Mouse (Mus musculus) liver, adult (tissue): ENCODE results near the gene Rsph14.

Source experiments
- GATA4 ChIP-seq: IDR thresholded peaks from 2 replicates; pipeline ENCODE4 v1.6.1; 2014; ENCODE audit warnings: mild to moderate bottlenecking, low read length; ENCODE audit not compliant: insufficient replicate concordance

Rsph14 gene

DNA sequence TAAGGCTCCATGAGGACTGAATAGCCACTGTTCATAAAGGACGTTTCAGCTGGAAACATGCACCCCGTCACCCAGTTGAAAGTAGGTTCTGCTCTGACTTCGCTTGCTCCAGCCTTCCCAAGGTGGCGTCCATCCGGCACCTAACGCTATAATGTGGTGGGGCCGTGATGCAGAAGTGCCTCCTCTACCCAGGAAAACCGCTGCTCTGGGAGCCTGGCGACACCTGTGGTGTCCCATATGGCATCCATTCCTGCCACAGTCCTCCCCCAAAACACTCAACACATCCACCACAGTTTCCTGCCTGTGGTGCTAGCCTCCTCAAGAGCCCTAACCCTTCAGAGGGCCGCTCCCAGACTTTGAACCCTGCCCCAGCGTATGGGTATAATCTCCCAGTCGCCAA lies 51.2 kb downstream of the Rsph14 start:
- no peak for TF ChIP-seq GATA4

DNA sequence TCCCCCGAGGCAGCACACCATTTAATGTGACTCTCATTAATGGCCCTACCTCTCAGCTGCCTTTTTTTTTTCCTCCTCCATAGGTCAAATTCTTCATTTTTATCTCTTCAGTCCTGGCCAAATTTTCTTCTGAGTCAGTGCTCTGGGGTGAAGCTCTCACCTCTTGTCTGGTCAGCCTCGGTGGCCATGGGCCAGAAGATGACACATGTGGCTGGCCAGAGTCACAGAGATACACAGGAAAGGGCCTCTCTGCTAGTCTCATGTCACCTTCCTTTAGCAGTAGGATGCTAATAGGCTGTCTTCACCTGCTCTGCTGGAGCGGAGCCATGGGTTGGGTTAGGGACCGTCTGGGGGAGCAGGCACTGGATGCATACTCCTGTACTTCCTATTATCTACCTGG lies 54.3 kb downstream of the Rsph14 start:
- no peak for TF ChIP-seq GATA4

DNA sequence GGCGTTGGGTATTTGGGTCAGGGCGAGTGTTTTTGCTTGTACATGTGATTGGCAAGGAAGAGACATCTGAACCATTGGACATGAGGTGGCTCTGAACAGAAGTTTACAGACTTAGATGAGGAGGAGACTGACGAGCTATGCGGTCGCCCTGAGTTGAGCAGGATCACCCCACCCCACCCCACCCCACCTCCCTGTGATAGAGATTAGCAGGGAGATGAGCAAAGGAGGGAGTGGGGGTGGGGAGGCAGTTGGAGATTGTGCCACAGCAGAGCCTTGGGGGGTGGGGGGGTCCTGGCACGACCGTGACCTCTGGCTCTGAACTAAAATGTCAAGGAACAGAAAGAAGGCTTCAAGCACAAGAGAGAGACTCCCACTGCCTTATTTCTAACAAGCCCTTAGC lies 56.0 kb downstream of the Rsph14 start:
- no peak for TF ChIP-seq GATA4

DNA sequence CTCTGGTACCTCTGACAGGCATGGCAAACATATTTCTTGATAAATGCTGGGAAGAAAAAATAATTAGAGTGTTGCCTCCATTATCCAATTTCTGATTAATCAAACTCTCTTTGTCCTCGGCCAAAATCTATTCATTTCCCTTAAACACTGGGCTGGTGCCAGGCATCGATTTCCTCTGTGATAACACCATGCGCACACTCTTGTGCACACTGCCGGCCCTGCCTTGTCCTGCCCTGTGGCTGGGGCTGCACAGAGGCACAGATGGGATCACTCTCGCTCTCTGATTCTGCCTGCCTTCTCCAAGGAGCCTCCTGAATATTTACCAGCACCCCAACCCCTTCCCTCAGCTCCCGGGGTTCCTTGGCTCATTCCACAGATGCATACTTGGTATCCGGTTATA lies 56.8 kb downstream of the Rsph14 start:
- TF ChIP-seq GATA4: no peak

DNA sequence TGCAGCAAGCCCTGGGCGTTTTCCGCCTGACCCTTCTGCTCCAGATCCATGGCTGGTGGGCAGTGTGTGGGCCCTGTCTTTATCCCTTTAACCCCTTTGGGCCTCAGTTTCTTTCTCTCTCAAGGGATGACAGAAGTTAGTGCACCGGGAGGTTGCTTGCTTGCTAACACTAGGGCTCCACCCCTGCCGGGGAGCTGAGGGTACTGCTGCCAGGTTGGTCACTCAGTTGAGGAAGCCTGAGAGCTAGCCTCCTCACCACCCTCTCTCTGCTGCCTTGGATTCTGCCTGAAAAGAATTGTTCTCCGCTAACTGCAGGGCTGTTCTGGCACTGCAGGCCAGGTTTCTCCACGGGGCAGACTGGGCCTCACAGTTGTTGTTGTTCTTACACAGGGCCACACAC lies 59.4 kb downstream of the Rsph14 start:
- no peak for TF ChIP-seq GATA4

DNA sequence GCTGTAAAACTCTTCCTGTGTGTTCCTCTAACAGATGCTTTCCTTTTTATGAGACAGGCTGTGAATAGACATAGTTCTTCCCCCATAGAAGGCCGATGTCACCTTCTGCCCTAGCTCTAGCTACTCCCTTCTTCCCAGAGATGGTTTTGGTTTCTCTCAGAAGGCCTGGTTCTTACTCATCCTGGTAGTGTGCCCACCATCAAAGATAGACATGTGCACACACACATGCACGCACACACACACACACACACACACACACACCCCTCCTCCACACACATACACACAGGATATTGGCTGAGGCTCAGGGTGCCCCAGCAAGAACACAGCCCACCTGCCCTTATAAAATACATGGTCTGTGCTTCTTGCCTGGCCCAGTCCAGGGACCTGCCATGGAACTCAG lies 63.1 kb downstream of the Rsph14 start:
- TF ChIP-seq GATA4: no peak

DNA sequence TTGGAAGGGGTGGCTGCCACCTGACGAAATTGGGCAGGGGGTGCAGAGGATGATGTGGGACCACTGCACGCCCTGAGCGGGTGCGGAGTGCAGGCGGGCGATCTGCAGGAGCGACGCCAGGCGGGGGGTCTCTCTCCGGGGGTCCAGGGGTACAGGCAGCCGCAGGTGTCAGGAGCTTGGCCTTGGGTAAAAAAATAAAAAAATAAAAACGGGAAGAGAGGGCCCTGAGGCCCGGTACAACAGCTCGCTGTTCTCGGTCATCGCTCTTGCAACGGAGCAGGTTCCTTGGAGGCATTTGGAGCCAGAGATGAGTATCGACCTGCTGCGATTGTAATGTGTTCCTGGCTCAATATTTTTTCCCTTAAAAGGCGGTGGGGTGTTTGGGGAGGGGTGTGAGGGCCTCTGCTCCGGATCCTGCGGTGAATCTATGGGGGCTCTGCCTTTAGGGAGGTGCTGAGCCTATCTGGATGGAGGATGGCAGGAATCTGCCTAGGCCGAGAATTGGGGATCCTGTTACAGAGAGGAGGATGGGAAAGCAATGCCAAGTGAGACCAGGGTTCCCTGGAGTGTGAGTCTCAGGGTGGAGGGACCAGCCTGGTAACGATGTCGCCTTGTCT lies 64.6 kb downstream of the Rsph14 start:
- TF ChIP-seq GATA4: no peak

DNA sequence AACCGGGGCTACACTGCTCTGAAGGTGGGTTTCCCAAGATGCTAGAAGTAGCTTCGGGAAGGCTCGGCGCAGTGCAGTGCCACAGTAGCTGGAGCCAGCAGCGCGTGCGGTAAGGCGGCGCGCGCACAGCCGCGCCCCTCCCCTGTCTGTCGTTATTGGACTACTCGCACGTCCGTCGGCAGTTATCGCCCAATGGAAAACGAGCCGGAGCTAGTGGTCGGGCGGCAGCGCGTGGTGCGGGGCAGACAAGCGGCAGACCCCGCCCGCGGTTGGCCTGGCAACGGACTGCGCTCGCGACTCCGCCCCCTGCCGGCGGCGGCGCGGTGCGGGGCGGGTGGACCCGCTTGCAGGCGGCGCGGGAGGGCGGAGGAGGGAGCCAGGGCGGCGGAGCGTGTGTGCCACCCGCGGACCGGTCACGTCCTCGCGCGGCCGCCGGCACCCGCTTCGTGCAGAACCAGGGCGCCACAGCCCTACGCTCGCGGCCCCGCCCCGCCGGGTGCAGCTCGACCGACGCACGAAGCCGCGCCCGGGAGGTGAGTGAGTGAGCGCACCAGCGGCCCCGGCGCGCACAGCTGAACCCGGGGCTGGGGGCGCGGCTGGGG lies 65.4 kb downstream of the Rsph14 start, which contains the start of gene Gnaz:
TSS of gene Gnaz (plus strand) at position 328 of the 602 bp plus-strand sequence.
- TF ChIP-seq GATA4: no peak

DNA sequence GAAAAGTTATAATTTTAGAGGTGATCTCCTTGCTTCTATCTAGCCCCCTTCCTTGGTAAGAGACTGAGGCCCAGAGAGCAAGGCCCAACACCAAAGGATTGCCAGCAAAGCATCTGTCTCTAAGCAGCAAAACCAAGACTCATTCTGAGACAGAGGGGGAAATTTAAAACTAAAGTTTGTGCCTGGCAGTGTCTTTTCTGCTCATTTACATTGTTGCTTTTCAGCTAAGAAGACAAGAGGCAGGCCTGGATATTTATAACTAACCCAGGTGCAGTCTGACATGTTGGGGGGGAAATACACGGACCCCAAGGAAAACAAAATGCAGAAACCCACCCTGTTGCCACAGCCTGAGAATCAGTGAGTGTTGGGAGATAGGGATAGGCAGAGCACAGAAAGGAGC lies 68.0 kb downstream of the Rsph14 start:
- no peak for TF ChIP-seq GATA4

DNA sequence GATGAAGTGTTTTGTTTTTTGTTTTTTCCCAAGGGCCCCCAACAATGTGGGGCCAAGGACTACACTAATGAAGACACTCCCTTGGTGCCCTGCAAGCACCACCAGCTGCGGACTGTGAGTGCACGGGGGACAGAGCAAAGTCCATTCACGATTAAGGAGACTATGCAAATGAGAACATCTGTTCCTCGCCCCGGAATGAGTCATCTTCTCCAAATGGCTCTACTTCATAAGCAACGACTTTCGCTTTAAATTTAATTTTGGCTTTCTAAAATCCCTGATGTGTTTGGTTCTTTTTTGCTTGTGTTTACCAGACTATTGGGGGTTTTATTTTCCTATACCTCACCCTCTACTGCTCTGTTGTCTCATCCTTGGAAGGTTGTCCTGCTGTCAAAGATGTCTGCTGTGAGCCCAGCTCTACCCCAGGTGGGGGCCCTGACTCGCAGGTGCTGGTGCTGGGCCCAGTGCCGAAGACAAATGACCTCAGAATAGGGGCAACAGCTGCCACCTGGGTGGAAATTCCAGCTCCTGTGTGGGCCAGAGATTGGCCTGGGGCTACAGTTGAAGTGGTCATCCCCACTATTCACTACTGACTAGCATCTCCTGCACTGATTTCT lies 79.4 kb downstream of the Rsph14 start:
- TF ChIP-seq GATA4: no peak

DNA sequence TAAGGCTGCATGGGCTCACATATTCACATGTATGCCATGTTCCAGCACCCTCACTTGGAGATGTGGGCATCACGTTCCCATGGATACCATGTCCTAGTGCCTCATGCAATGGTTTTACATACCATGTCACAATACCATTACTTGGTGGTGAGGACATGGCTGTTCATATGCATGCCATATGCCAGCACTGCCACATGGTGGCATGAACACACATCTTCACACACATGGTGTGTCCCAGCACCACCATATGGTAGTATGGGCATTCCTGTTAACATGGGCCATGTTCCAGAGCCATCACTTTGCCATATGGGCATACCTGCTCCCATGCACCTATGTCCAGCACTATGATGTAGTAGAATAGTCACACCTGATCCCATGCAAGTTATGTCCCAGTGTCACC lies 91.6 kb downstream of the Rsph14 start:
- TF ChIP-seq GATA4: no peak

DNA sequence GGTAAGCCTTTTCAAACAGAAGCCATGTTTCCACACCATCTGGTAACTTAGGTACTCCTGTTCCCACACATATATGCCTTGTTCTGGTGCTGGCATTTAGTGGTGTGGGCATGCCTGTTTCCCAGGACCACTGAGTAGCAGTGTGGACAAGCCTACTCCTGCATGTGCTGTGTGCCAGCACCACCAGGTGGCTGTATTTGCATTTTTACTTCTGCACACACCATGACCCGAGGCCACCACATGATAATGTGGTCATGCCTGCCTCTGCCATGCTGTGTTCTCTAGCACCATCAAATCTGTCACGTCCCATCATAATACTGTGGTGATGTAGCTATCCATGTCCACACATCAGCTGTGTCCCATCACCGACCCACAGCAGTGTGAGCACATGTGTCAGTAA lies 93.1 kb downstream of the Rsph14 start:
- TF ChIP-seq GATA4: no peak

DNA sequence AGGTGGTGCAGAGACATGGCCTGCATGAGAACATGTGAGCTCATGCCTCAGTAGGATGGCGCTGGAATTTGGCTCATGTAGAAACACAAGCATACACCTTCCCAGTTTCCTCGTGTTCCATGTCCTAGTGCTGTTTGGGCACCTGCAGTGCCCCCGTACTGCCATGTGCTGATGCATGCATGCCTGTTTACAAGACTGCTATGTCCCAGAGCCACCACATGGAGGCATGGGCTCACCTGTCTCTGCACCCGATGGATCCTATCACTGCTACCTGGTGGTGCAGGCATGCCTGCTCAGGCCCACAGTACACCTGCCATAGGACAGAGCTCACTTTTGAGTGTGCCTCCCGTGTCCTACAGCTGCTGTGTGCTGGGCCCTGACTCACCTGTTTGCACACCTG lies 94.0 kb downstream of the Rsph14 start:
- no peak for TF ChIP-seq GATA4

DNA sequence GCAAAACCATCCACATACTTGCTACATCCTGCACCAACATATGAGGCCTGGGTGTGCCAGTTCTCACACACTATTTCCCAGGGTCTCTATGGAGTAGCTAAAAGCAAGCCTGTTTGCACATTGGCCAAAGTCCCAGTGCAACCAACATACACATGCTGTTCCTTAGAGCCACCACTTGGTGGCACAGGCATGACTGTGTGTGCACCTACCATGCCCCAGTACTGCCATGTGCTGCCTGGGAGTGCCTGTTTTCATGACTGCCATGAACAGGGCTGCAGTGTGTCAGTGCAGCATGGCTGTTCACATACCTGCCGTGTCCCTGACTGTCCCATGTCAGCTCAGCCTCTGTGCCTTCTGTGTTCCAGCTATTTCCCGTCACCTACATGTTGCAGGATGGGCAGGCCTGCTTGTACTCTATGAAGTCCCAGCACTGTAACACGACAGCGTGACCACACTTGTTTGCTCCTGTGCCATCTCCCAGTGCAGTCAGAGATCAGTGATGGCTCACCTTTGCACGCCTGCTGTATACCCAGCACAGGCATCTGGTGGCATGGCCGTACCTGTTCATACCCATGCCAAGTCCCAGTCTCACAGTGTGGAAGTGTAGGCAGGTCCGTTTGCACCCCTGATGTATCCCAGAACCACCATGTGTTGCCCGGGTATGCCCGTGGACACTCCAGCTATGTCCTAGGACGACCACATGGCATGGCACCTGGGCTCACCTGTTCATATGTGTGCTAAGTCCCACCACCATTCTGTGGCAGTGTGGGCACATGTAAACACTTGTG lies 95.2 kb downstream of the Rsph14 start:
- no peak for TF ChIP-seq GATA4

DNA sequence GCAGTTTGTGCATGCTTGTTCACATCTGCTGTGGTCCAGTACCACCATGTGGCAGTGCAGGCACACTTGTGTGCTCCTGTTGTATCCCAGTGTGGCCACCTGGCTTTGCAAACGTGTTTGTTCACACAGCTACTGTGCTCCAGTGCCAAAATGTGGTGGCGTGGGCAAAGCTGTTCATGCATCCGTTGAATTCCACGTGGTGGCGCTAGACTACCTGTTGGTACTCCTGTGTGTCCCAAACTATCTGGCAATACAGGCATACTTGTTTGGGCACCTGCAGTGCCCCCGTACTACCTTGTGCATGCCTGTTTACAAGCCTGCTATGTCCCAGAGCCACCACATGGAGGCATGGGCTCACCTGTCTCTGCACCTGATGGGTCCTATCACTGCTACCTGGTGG lies 97.4 kb downstream of the Rsph14 start:
- TF ChIP-seq GATA4: no peak

DNA sequence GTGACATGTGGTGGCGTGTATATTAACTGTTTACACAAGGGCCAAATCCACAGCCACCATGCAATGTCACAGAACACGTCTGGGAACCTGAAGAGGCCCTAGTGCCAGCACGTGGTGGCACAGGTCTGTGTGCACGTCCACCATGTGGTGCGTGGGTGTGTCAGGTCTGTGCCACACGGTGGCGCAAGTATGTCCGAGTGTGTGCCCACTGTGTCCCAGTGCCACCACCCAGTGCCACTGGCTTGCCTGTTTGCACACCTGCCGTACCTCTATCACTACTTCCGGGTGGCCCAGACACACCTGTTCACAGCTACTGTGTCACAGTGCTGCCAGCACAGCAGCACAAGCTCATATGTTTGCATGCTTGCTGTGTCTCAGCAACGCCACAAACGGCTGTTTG lies 97.9 kb downstream of the Rsph14 start:
- TF ChIP-seq GATA4: no peak
